Mouse (Mus musculus) stomach, postnatal 0 days (tissue): Measurements from ENCODE around the gene Thsd1.

Experiments used
- CTCF ChIP-seq: IDR thresholded peaks from 2 replicates; pipeline ENCODE4 v1.5.1; 2016; ENCODE audit warnings: antibody characterized with exemption, low read depth, mild to moderate bottlenecking, moderate library complexity
- EP300 ChIP-seq: optimal IDR thresholded peaks from 2 replicates; pipeline ENCODE3; 2016; ENCODE audit warnings: antibody characterized with exemption

GRCm38 (mm10) chr8:22262267-22262666, 35.2 kb downstream of the Thsd1 start:
- TF ChIP-seq CTCF (no peak), EP300 (no peak)
